Mouse (Mus musculus) heart, postnatal 14 days (tissue): ENCODE data around the gene Socs3. TPM values are rescaled to one million over a fixed set of nuclear protein-coding genes. Genes with fewer than 3 reads are reported as not detected.

ENCODE experiments used
- DNase-seq, 2 experiments: peaks; one replicate each; pipeline ENCODE4 v3.0.0; 2021 to 2022
- intact Hi-C: fragments of 180-260 bp; cut with DNase I; formaldehyde crosslinking; loops from one replicate; pipeline ENCODE4 v1.15.1; 2025
- microRNA-seq, 2 experiments: library from miRNA; unstranded; fragments of <30 nt; microRNA quantifications; one replicate each; pipeline ENCODE4 v1.2.0; 2021 to 2022
- total RNA-seq, 2 experiments: library from RNA; stranded (reverse); gene quantifications; 2 replicates each; pipeline ENCODE4 v1.2.3; 2021

Gene Socs3
- total RNA-seq, 2 experiments from 2014 or later: 4.1 to 5.1 TPM

DNA sequence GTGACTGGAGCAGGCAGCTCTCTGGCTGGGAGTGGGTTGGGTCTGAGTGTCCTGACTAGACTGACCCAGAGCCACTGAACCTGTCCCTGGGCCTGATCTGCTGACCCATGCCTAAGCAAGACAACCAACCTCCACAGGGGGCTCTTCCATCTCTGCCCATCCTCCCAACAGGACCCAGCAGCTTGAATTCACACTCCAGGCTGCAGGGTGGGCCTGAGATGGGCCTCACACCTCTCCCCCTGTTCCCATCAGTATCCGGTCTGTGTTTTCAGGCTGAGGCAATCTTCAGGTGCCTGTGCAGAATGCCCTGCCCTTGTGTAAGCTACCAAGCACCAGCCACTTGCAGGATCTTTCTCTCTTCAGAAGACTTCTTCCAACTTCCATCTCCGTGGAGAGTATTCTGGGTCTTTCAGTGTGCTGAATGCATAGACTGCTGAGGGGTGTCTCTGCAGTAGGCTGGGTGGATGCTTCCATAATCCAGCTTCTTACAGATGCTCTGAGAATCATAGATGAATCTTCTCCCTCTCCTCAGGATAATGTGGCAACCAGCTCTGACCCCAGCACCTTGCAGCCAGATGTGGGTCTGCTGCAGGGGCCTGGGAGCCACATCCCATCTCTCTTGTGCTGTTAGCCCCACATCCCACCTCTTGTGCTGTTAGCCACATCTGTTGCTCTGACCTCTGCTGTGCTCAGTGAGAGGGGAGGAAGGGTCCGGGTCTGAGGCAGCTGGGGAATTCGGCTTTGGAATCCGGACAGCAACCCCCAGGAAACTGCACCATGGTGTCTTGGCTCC is 35.1 kb downstream of the Socs3 start:
- intact Hi-C loops: no loop called here
- no peak for DNase-seq

DNA sequence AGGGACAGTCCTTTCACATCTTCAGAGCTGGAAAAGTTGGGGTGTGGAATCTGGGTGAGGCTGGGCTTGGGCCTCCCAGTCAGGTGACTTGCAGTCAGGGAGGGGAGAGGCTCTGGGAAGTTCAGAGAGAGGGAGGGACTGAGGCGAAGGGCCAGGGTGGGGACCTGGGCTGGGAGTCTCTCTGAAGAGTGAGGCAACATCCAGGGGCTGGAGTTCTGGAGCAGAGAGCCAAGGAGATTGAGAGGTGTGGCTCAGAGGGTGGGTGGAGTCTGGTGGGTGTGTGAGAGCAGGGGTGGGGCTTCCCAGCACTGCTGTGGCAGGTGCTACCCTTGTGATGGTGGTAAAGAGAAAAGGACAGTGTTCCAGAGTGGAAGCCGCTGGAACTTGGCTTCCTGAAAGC is 35.7 kb downstream of the Socs3 start:
- peak; percentile 63 to 67 for DNase-seq
- intact Hi-C loops: no loop called here

DNA sequence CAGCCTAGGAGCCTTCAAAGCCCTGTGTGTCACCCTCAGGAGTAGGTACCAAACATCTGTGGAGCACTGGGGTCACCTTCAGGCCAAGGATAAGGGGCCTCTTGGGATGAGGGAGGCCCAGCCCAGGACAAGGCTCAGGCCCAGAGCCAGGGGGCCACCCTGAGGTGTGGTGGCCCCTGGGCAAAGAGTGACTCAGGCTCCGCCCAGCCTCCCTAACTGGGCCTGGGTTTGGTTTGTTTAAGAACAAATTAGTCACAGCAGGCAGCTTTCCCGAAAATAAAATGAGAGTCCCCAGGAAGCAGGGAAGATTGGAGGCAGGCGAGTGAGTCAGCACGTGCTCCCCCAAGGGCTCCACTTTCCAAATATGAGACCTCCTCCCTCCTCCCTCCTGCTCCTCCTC is 37.7 kb downstream of the Socs3 start:
- DNase-seq: peak; percentile 54 to 62
- intact Hi-C loops: no loop called here

- DNase-seq: no peak
- intact Hi-C loops: loop anchor here (2.0 kb wide), 1 partner anchor 19 kb away; no protein-coding TSS in a partner anchor
Measured at GRCm38 (mm10) chr11:117931576-117931975, 38.3 kb downstream of the Socs3 start.

- peak; percentile 68 to 78 for DNase-seq
- intact Hi-C loops: loop anchor here (2.0 kb wide), 1 partner anchor 18 kb away; no protein-coding TSS in a partner anchor
Measured at GRCm38 (mm10) chr11:117930781-117931338, 39.0 kb downstream of the Socs3 start.

DNA sequence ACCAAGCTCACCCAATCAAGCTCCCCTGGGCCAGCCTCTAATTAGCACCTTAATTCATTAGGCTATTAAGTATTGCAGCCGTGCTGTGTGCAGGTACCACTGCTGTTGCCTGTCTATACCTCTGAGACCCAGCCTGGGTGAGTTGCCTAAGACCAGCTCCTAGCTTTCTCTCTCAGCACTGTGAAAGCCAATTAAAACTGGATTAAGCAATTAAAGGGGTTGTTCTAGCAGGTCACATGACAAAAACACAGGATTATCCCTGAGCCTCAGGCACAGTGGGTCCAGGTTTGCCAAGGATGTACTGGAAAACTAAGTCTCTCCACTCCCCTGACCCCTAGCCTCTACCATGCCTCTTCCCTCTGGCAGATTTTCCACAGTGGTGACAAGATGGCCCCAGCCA is 44.3 kb downstream of the Socs3 start:
- no peak for DNase-seq
- intact Hi-C loops: no loop called here

GRCm38 (mm10) chr11:117924466-117924865 is 45.4 kb downstream of the Socs3 start:
- intact Hi-C loops: no loop called here
- no peak for DNase-seq

DNA sequence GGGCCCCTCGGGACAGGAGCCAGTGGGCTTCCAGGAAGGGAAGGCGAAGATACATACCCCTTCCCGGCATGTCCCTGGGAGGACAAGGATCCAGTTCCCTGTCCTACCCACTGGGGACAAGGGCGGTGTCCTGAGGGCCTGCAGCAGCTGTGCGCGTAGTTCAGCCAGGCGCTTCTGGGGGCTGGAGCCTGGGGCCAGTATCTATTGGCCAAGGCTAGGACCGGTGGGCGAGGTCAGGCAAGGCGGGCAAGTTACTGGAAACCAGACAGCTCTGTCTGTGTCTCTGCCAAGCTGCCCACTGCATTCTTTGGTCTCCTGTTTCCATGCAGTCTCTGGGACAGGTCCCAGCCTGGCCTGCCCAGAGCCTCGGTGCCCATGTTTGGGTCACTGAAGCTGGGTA is 46.6 kb downstream of the Socs3 start:
- intact Hi-C loops: no loop called here
- DNase-seq: peak in 1 of 2 experiments; percentile 37

DNA sequence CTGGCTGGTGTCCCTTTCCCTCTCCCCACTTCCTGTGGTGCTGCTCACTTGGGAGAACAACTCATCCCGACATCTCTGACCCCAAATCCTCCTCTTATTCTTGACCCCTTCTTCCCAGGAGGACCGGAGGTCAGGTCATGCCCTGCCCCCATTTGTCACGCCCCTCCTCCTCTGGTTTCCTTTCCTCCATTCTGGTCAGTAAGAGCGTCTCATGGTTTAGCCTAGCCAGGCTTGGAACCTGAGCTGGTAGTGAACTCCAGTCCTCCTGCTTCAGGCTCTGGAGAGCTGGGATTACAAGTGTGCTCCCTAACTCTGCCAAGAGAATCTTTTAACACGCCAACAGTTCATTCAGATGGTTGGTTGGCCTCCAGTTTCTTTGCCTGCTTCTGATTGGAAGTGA is 50.6 kb downstream of the Socs3 start:
- intact Hi-C loops: no loop called here
- DNase-seq: no peak

DNA sequence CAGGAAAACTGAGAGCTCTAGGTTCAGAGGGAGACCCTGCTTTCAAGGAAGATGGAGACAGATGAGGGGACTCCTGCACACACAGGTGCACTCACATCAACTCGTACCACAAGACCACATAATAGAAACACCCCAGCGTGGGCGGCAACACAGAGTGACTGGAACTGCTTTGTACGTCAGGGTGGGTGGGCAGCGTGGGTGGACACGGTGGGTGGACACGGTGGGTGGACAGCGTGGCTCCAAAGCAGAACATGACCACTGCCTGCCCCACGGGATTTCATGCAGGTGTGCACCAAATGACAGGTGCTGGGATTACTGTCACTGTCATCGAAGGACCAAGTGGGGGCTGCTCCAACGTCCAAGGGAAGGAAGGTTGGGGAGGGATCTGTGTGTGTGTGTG is 51.3 kb downstream of the Socs3 start:
- DNase-seq: no peak
- intact Hi-C loops: no loop called here

Small RNA genes lying within 50 kb of the gene (microRNA-seq; reads per million reads assigned to microRNA genes)
- 1.6 to 1.8 reads per million in 2 experiments for gene Mir6933

Other genes with a start within 250 kb of the Socs3 start
- 1 to 10 TPM; 5.0 to 7.3 TPM for gene Tmc8, start 188.0 kb downstream of the Socs3 start, total RNA-seq
- gene Tmc6, start 187.8 kb downstream of the Socs3 start, total RNA-seq: 10 to 100 TPM; 27.0 to 30.2 TPM
- not detected for gene 6030468B19Rik, start 172.4 kb downstream of the Socs3 start, total RNA-seq
- gene Gm20708, start 160.4 kb downstream of the Socs3 start, total RNA-seq: 1 to 10 TPM in 1 of 2 experiments, under 1 TPM in 1; 0.98 to 2.3 TPM
- 100 to 1,000 TPM; 108 to 109 TPM for gene Syngr2, start 160.4 kb downstream of the Socs3 start, total RNA-seq
- gene Afmid, start 144.1 kb downstream of the Socs3 start, total RNA-seq: 1 to 10 TPM; 4.2 to 6.6 TPM
- gene Tk1, start 144.0 kb downstream of the Socs3 start, total RNA-seq: 1 to 10 TPM; 5.6 to 9.7 TPM
- gene Birc5, start 120.8 kb downstream of the Socs3 start, total RNA-seq: 1 to 10 TPM; 3.8 to 9.8 TPM
- not detected for gene Tmem235, start 109.3 kb downstream of the Socs3 start, total RNA-seq
- gene Tha1, start 96.6 kb downstream of the Socs3 start, total RNA-seq: 1 to 10 TPM; 6.3 to 6.8 TPM
- 10 to 100 TPM; 20.5 to 22.3 TPM for gene Pgs1, start 16.2 kb upstream of the Socs3 start, total RNA-seq
- under 1 TPM; 0.10 to 0.17 TPM for gene Dnah17, start 160.6 kb upstream of the Socs3 start, total RNA-seq